Mouse (Mus musculus): Measurements from ENCODE around the gene Sis. TPM values are rescaled to one million over a fixed set of nuclear protein-coding genes. Genes with fewer than 3 reads are reported as not detected.

Sis gene
- 0.14 and 0.15 TPM in 2 replicates for polyA plus RNA-seq (2015; fragmentation: Nextera tagmentation; extraction: Ambion mirVana)

DNA sequence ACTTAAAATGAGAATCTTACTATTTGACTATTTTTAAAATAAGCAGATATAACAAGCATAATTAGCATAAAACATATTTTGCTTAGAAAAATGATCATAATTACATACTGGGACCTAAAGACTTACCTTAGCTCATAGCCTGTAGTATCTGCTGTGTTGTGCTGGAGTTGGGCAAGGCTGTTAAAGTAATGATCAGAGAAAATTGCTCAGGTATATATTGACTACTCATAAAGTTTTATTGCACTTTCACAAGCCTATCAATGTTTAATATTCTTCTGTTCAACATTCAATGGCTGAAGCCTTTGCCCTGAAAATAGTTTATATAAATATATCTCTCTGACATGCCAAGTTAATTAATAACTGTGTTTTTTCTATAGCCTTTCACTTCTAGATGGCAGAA, at the start of gene Sis:
Gene Sis, minus strand, starts transcription at position 189 of the 400 bp plus-strand sequence.
- DNase-seq (ENCODE audit: low spot score): no peak

DNA sequence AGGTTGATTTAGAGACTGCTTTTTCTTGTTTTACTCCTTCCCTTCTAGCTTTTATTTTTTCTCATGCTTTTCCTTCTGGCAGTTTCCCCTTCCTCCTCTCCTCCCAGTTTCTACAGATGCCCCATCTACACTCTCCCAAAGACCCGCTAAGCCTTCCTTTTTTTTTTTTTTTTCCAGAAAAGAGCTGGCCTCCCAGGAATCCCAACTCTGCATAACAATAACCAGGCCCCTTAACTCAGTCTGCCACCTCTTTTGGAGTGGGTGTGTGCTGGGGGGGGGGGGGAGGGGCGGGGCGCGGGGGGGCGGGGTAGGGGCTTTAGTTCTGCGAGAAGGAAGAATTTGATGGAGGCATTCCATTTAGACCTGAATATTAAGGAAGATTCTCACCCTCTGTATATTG, 38.4 kb upstream of the Sis start:
- DNase-seq (ENCODE audit: low spot score): no peak

DNA sequence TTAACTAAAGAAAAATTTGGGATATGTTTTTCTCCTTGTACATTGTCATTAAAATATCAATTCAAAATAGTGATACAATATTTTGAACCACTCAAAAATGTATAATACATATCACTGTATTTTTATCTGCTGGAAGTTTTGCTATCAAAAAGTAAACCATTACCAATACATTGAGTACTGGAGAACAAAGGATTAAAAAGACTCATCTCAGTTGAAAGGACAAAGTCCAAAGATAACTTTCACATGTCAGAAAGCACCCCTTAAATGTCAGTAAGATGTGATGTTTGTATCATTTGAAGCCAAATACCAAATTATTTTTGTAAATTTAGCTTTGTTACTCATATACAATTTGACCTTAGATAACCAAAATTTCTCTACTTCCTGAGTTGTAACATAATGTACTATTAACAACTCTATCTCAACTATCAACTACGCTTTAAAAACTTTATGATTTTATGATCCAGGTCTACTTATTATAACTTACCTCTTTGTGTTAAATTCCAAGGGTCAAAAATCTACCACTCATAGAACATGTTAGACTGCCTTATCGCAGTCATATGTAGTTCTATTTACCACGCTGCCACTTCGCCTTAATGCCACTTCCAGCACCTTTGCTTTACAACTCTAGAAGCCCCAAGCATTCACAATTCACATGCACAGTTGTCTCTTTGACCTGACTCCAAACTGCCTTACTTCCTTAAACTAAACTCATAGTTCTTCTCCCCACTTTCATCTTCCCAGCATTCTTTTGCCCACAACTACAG, 35.5 kb upstream of the Sis start:
- no peak for DNase-seq (ENCODE audit: low spot score)

DNA sequence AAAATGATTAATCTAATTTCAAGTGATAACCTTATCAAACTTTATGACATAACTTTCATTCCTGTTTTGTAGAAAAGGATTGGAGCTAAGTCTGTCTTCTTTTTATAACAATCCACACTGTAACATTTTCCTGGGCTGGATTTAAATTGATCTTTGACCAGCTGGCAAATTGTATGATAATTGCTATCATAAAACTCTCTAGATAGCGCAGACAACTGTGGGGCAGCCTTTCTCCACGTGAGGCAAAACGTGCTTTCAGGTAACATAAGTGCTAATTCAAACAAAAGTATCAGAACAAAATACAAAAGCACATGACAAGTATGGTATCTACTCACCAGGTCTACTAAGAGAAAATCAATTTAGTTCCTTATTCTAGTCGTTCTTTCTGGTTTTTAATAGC, 29.9 kb upstream of the Sis start:
- no peak for DNase-seq (ENCODE audit: low spot score)

DNA sequence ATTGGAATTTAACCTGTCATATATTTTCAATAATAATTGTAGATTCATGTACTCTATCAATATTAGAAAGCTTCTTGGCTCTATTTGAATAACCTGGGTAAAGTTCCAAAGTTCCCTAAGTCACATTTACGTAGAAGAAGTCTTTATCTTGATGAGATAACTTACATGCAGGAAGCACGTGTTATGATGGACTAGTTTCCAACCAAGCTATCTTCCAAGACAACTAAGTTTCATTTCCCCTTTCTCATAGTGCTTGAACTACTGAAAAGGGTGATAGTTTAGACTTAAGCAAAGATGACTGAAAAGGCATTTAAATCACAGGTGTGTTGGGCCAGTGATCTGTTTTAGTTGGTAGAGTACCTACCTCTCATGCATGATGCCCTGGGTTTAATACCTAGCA, 23.3 kb upstream of the Sis start:
- no peak for DNase-seq (ENCODE audit: low spot score)

DNA sequence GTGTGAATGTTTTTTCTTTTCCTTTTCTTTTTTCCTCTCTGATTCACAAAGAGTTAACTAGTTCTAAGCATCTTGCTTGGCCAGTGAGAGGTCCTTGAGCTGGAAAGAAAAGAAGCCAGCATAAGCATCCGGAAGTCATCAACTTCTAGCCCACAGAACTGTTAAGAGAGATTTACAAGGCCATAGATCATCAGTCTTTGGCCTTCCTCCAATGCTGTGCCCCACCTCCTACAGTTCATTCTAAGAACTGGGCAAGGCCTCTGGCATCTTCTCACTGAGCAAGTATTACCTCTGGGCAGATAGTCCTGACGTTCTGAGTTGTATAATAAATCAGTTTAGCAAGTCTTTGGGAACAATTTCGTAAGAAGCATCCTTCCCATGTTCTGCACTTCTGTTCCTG, 8.9 kb upstream of the Sis start:
- DNase-seq (ENCODE audit: low spot score): no peak

DNA sequence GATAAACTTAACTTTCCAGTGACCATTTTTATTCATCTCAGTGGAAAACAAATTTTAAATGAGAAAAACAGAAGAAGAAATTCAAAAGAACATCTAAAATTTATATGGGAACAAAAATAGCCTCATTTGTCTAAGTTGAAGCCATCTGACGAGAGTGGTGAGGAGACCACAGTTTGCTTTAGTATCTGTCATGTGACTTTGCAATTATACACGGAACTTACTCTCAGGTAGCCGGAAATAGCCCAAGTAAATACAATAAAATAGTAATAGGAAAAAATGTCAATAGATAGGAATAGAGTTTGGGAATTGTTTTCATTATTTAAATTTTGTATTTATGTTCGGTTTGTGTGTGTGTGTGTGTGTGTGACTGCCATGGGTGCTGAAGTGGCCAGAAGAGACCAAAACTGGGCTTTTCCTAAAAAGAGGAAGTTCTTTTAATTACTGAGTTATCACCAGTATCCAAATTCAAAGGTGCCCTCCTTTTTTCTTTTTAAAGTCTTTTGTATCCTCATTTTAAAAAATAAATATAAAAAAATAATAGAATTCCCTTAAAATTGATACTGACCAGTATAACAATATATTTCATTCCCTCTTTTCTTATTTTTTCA, 48.6 kb downstream of the Sis start:
- DNase-seq (ENCODE audit: low spot score): no peak

DNA sequence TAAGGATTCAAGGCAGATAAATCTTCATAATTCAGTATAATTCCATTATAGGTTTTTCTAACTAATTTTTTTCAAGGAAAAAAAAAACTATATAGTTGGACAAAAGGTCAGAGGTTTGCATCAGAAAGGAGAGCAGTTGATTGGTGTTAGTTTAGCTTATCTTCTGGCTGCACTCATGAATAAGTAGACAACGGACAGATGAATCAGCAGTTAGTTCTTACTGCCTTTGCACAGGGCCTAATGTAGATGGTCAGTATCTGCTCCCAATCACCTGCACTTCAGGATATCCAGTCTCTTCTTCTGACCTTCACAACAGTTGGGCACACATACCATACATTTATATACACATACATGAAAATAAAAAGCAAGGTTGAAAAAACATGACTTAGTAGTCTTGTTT, 85.2 kb downstream of the Sis start:
- no peak for DNase-seq (ENCODE audit: low spot score)

DNA sequence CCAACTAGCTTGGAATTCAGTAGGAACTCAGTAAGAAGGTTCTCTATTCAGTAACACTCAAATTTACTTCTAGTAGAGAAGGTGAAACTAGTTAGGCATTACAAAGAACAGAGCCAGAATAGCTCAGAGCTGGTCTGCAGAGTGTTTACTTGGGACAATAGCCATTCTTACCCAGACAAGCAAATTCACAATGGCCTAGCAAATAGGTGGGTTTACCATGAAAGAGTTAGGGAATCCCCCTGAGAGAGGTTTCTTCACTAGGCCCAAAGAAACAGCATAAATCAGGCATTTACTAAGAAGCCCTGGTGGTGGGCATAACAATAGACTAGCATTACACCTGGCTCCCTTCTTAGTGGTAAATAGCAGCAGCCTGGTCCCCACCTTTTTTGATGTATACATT, 99.5 kb downstream of the Sis start:
- DNase-seq (ENCODE audit: low spot score): no peak

DNA sequence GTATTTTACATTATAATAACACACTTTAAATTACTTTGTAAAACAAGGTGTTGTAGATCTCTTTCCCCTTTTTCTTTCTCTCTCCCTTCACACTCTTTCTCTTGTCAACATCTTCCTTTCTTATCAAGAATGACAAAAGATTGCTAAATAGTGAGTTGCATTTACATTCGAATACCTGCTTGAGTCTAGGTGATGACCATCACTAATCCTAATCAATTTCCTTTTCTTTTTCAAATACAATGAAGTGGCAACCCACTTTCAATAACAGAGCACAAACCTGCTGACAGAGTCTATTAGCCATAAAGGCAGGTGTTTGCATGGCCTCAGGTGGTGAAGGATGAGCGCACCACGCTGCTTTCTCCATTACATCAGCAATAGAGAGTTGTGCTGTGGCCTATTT, 108.9 kb downstream of the Sis start:
- DNase-seq (ENCODE audit: low spot score): no peak

DNA sequence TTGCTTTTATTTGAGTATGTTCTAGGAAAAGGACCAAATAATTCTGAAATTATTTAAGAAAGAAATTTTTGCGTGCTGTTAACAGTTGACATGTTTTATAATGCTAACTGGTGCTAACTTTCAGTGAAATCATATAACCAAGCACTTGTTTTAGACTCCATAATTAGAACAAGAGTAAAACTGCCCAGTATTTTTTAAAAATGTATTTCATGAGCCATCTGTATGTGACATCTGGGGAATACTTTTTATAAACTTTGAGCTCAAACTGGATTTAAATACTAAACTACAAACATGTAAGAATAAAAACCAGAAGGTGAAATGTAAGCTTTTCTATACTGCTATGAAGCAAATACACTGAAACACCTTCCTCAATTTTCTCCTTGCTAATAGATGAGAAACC, 112.3 kb downstream of the Sis start:
- no peak for DNase-seq (ENCODE audit: low spot score)

DNA sequence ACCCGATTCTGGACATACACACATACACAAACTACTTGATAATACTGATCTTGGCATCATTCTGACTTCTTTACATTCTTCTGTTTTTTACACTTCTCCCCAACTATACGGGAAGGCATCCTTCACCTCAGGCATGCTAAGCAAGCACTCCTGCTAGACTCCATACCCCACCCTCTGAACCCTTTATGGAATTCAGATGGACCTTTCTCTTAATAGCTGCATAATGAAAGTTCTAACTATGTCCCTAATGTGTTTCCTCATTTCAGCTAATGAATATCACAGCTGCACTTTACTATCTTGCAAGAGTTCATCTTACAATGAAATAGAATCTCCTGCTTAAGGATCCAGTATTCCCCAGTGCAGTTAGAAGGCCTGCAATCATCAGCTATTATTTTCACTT, 127.0 kb downstream of the Sis start:
- no peak for DNase-seq (ENCODE audit: low spot score)

Other genes with a start within 250 kb of the Sis start
- gene Slitrk3, start 89.9 kb upstream of the Sis start, polyA plus RNA-seq (2015; fragmentation: Nextera tagmentation; extraction: Ambion mirVana): not detected in 2 replicates

All from thymus, postnatal 0 days (tissue).